ENCODE assay signal across 9 mouse cellular contexts in genomic region chr8:46502333-46503071, GRCm38 (mm10). TPM values are rescaled to one million over a fixed set of nuclear protein-coding genes. Genes with fewer than 3 reads are reported as not detected.
A peak's percentile ranks its signal among the peaks of the same experiment; 100 is the strongest.
DNase-seq lines count a peak whose midpoint lies in the region; ATAC-seq lines count a peak whose summit lies in the region.
"Had no signal": no experiment of that assay in that cellular context is flagged by ENCODE, and none has a peak within 500 bp of the region (broad histone marks: within the 10 kb centered on the region; RNA-seq: fewer than 3 reads in every experiment).

No protein-coding gene starts in this region.

- H3K27me3 ChIP-seq in heart, embryonic 12.5 days (replicated peaks) = no peaks in the 10 kb centered on the region
- H3K27me3 ChIP-seq in hindbrain, embryonic 16.5 days (replicated peaks; ENCODE audit: control insufficient read depth, insufficient read depth, low read length) = no peaks in the 10 kb centered on the region
- H3K27me3 ChIP-seq in midbrain, embryonic 12.5 days = peaks cover 7% of the 10 kb centered on the region; the same call in 1 of the 2 replicates

- H3K4me3 ChIP-seq in heart, embryonic 12.5 days = peak overlapping the region; percentile 37
- peak overlapping the region; percentile 20; the same call in 1 of the 2 replicates for H3K4me3 ChIP-seq in brown adipose tissue, adult 24 weeks (ENCODE audit: insufficient read depth, low read depth, low read length)
- H3K4me3 ChIP-seq in hindbrain, embryonic 16.5 days (ENCODE audit: low read length) = peak overlapping the region; percentile 48
- H3K4me3 ChIP-seq in midbrain, embryonic 12.5 days = peak overlapping the region; percentile 33
- H3K4me3 ChIP-seq: myocyte had no signal

- peak overlapping the region; percentile 62 for H3K4me2 ChIP-seq in heart, embryonic 12.5 days
- H3K4me2 ChIP-seq in hindbrain, embryonic 16.5 days (ENCODE audit: low read length) = peak overlapping the region; percentile 64
- peak overlapping the region; percentile 45 for H3K4me2 ChIP-seq in midbrain, embryonic 12.5 days (replicated peaks)

- H3K36me3 ChIP-seq in heart, embryonic 12.5 days = peaks cover 11% of the 10 kb centered on the region
- 0 out of 2 replicates have a peak, but pooled peaks cover 2% of the 10 kb centered on the region for H3K36me3 ChIP-seq in hindbrain, embryonic 16.5 days (ENCODE audit: control insufficient read depth, insufficient read depth, low read length)
- no peaks in the 10 kb centered on the region for H3K36me3 ChIP-seq in midbrain, embryonic 12.5 days

- H3K27ac ChIP-seq in heart, embryonic 12.5 days (ENCODE audit: poor library complexity, severe bottlenecking) = no peak overlapping the region
- H3K27ac ChIP-seq in brown adipose tissue, adult 24 weeks (replicated peaks; ENCODE audit: low read depth, low read length) = peak overlapping the region; percentile 9; the same call in 1 of the 2 replicates
- 0 out of 2 replicates have a peak overlapping the region, but pooled peaks have one; percentile 12 for H3K27ac ChIP-seq in hindbrain, embryonic 16.5 days (ENCODE audit: low read depth, low read length)
- H3K27ac ChIP-seq in midbrain, embryonic 12.5 days (replicated peaks) = no peak overlapping the region

- WGBS in heart, embryonic 12.5 days = 25% methylated on average over 19 of the region's 19 CpGs
- 22% methylated on average over 19 of the region's 19 CpGs for WGBS in hindbrain, embryonic 16.5 days
- WGBS in midbrain, embryonic 12.5 days = 20% methylated on average over 19 of the region's 19 CpGs

- intact Hi-C loops in heart, postnatal 14 days (cut with DNase I) = no loop called here

- DNase-seq in heart, postnatal 14 days = no peak
- no peak for DNase-seq in adrenal gland, postnatal 4 days (ENCODE audit: low spot score in 2 of 2)
- DNase-seq in thymus, adult 18-20 months = no peak

- H3K9me3 ChIP-seq in heart, embryonic 12.5 days (replicated peaks) = no peaks in the 10 kb centered on the region
- no peaks in the 10 kb centered on the region for H3K9me3 ChIP-seq in hindbrain, embryonic 16.5 days (ENCODE audit: control insufficient read depth, low read length)
- H3K9me3 ChIP-seq in midbrain, embryonic 12.5 days = no peaks in the 10 kb centered on the region

- ATAC-seq in heart, embryonic 12.5 days (ENCODE audit: insufficient number of reproducible peaks, low FRiP score) = no peak
- ATAC-seq in hindbrain, embryonic 16.5 days = peak; percentile 70
- no peak for ATAC-seq in midbrain, embryonic 12.5 days (ENCODE audit: low FRiP score, low read depth)
- ATAC-seq in frontal cortex, adult (ENCODE audit: low TSS enrichment) = no peak

- peaks cover 36% of the 10 kb centered on the region for H3K4me1 ChIP-seq in heart, embryonic 12.5 days (replicated peaks)
- H3K4me1 ChIP-seq in brown adipose tissue, adult 24 weeks (ENCODE audit: control insufficient read depth, insufficient read depth, insufficient read length, low read length) = peaks cover 24% of the 10 kb centered on the region
- H3K4me1 ChIP-seq in hindbrain, embryonic 16.5 days (ENCODE audit: control insufficient read depth, insufficient read depth, low read depth, low read length) = peaks cover 5% of the 10 kb centered on the region; the same call in 1 of the 2 replicates
- peaks cover 14% of the 10 kb centered on the region for H3K4me1 ChIP-seq in midbrain, embryonic 12.5 days

- 0 out of 2 replicates have a peak overlapping the region, but pooled peaks have one; percentile 25 for H3K9ac ChIP-seq in heart, embryonic 12.5 days
- H3K9ac ChIP-seq in hindbrain, embryonic 16.5 days (ENCODE audit: low read depth, low read length) = peak overlapping the region; percentile 58
- H3K9ac ChIP-seq in midbrain, embryonic 12.5 days (replicated peaks) = no peak overlapping the region

RNA-seq across cellular contexts. Expression of gene Acsl1, which starts 31.7 kb away (rescaled TPM):
- polyA plus RNA-seq in heart, embryonic 12.5 days (2016; fragmentation: Nextera tagmentation; extraction: Ambion mirVana) = 23.3 and 24.5 TPM in 2 replicates
- 100 to 1,000 TPM; 846 to 852 TPM for total RNA-seq in heart, postnatal 14 days (2021)
- polyA plus RNA-seq in brown adipose tissue, adult 24 weeks (2012; ENCODE audit: insufficient read depth, insufficient read length, missing spikeins) = 734 and 1,073 TPM in 2 replicates
- polyA plus RNA-seq in hindbrain, embryonic 16.5 days (2015; fragmentation: Nextera tagmentation; extraction: Ambion mirVana) = 19.5 and 22.1 TPM in 2 replicates
- 7.8 and 8.9 TPM in 2 replicates for polyA plus RNA-seq in midbrain, embryonic 12.5 days (2016; fragmentation: Nextera tagmentation; extraction: Ambion mirVana)
- 100 to 1,000 TPM; 217 to 313 TPM for total RNA-seq in adrenal gland, postnatal 4 days (2021)

RNA-seq across cellular contexts. Expression of gene Cenpu, which starts 49.3 kb away (rescaled TPM):
- polyA plus RNA-seq in heart, embryonic 12.5 days (2016; fragmentation: Nextera tagmentation; extraction: Ambion mirVana) = 10.7 and 12.6 TPM in 2 replicates
- 1 to 10 TPM; 1.3 to 1.4 TPM for total RNA-seq in heart, postnatal 14 days (2021)
- polyA plus RNA-seq in brown adipose tissue, adult 24 weeks (2012; ENCODE audit: insufficient read depth, insufficient read length, missing spikeins) = not detected in 2 replicates
- polyA plus RNA-seq in hindbrain, embryonic 16.5 days (2015; fragmentation: Nextera tagmentation; extraction: Ambion mirVana) = 7.4 TPM in 2 replicates
- 22.2 and 28.0 TPM in 2 replicates for polyA plus RNA-seq in midbrain, embryonic 12.5 days (2016; fragmentation: Nextera tagmentation; extraction: Ambion mirVana)
- 10 to 100 TPM in 1 of 2 experiments, 1 to 10 TPM in 1; 9.4 to 10.8 TPM for total RNA-seq in adrenal gland, postnatal 4 days (2021)

Comparison
In these comparisons a context has a peak if more than half of its experiments do, and no peak if none do; other contexts are left out.
1. H3K27ac ChIP-seq: peak in brown adipose tissue, adult 24 weeks (single experiment) and hindbrain, embryonic 16.5 days (single experiment); none in heart, embryonic 12.5 days (single experiment) and midbrain, embryonic 12.5 days (single experiment).
2. RNA of gene Acsl1, which starts 31.7 kb away (polyA plus RNA-seq): 734 to 1,073 TPM in brown adipose tissue, adult 24 weeks; 23.3 to 24.5 TPM in heart, embryonic 12.5 days, 19.5 to 22.1 TPM in hindbrain, embryonic 16.5 days and 7.8 to 8.9 TPM in midbrain, embryonic 12.5 days; every median in the first group is over 10 times any median in the second.
3. Peak in every context shown above with its lines, with median percentiles within 50 percentile points of each other: H3K4me2 ChIP-seq and H3K4me3 ChIP-seq.